Mouse (Mus musculus) left cerebral cortex, postnatal 10 days (tissue): ENCODE data around the gene Rab17. TPM values are rescaled to one million over a fixed set of nuclear protein-coding genes. Genes with fewer than 3 reads are reported as not detected.

Experiments used
- total RNA-seq, 2 experiments: library from RNA; stranded (reverse); gene quantifications; 2 replicates each; pipeline ENCODE4 v1.2.3; 2021

The Rab17 gene
- total RNA-seq, 2 experiments from 2014 or later = 0.21 TPM; not detected in 1

Other genes with a start within 250 kb of the Rab17 start
- 1 to 10 TPM; 5.3 to 8.8 TPM for gene Col6a3, start 125.7 kb downstream of the Rab17 start, total RNA-seq
- under 1 TPM; 0.63 to 0.88 TPM for gene Mlph, start 54.6 kb downstream of the Rab17 start, total RNA-seq
- gene Prlh, start 16.6 kb downstream of the Rab17 start, total RNA-seq = not detected
- 10 to 100 TPM; 71.3 to 79.0 TPM for gene Lrrfip1, start 29.1 kb upstream of the Rab17 start, total RNA-seq
- gene Rbm44, start 175.4 kb upstream of the Rab17 start, total RNA-seq = under 1 TPM; 0.24 to 0.36 TPM
- 10 to 100 TPM; 33.9 to 37.5 TPM for gene Ramp1, start 210.2 kb upstream of the Rab17 start, total RNA-seq